Mouse (Mus musculus) cortical plate, adult 2 months (tissue): ENCODE data around the gene Gm20441.

Source experiments
- CTCF ChIP-seq: fragments of 200-500 bp; IDR thresholded peaks from 2 replicates; pipeline ENCODE4 v1.5.1; 2011; ENCODE audit warnings: mild to moderate bottlenecking, control low read depth, low read length; ENCODE audit not compliant: insufficient read depth; ENCODE audit errors: extremely low read depth
- POLR2A ChIP-seq: fragments of 200-500 bp; IDR thresholded peaks from 2 replicates; pipeline ENCODE4 v1.6.1; 2011; ENCODE audit warnings: mild to moderate bottlenecking, low read length, control low read depth; ENCODE audit not compliant: insufficient read depth; ENCODE audit errors: extremely low read depth

DNA sequence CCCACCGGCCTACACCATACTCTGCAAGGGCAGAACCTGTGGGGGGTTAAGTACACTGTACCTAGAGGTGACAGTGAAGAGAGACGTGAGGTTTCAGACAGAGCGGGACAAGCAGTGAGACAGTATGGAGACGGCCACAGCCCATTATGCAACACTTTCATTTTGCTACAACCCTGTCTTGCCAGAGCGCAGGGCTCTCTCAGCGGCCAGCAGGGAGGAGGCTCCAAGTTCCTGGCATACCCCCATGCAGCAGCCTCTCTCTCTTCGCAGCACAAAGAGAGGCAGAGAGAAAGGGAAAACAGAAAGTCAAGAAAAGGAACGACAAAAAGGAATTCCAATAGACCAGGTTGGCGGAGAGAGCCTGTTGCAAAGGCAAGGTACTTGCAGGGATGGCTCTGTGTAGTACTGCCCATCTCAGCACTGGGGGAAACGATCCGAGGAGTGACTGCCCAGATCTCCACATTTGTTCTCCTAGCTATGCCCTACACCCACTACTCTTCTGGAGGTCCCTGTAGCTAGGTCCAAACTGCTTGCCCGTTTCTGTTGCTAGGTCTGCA, 16.9 kb upstream of the Gm20441 start:
- TF ChIP-seq POLR2A (no peak), CTCF (no peak)
